Comparison of ENCODE assay signal across 7 mouse cellular contexts in the genomic region with DNA sequence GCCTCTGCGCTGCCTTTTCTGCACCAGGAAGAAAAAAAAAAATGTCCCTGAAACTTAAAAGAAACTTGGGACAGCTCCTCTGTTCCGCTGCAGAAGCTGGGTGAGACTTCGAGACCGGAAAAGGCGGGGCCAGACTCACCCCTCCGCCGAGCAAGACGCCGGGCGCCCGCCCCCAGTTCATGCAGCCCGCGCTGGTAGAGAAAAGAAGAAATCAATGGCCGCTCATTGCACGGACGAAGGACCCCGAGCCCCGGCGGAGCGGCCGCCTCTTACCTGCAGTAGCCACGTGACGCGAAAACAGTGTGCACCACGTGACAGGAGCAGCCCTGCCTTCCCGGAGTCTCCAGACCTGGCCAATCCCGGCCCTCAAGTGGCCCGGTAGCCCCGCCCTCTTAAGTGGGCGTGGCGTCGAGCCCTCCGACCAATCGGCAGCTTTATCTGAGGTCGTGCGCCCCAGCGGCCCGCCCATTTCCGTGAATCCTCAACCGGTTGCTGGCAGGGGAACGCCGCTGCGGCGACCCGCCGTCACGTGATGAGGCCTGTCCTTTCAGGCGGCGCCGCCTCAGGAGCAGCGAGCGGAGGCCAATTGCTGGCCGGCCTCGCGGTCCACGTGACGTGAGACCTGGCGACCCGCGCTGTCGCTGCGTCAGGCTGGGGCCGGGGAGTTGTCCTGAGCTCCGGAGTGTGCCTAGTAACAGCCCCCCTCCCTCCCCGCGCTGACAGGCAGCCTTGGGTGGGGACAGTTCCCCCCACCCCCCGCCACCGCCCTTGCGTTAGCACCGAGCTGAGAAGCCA. TPM values are rescaled to one million over a fixed set of nuclear protein-coding genes. Genes with fewer than 3 reads are reported as not detected.
DNase-seq lines count a peak whose midpoint lies in the region; ATAC-seq lines count a peak whose summit lies in the region.

Gene Cuta, minus strand, starts transcription at position 392 of the 795 bp plus-strand sequence.

- H3K9me3 ChIP-seq in embryonic facial prominence, embryonic 11.5 days (replicated peaks; ENCODE audit: control insufficient read depth, low read length), result no peaks in the 10 kb centered on the region
- H3K9me3 ChIP-seq in limb, embryonic 10.5 days (replicated peaks), result no peaks in the 10 kb centered on the region
- no peaks in the 10 kb centered on the region for H3K9me3 ChIP-seq in midbrain, embryonic 13.5 days

- H3K9ac ChIP-seq in embryonic facial prominence, embryonic 11.5 days (replicated peaks; ENCODE audit: low read length), result peak within 1 kb of the TSS; percentile 75
- peak within 1 kb of the TSS; percentile 79 for H3K9ac ChIP-seq in midbrain, embryonic 13.5 days (replicated peaks)

- H3K4me1 ChIP-seq in embryonic facial prominence, embryonic 11.5 days (ENCODE audit: control insufficient read depth, insufficient read depth, low read length), result peaks cover 9% of the 10 kb centered on the region
- peaks cover 61% of the 10 kb centered on the region for H3K4me1 ChIP-seq in limb, embryonic 10.5 days
- peaks cover 61% of the 10 kb centered on the region for H3K4me1 ChIP-seq in midbrain, embryonic 13.5 days (replicated peaks)

- no peaks in the 10 kb centered on the region for H3K27me3 ChIP-seq in embryonic facial prominence, embryonic 11.5 days (ENCODE audit: control insufficient read depth, insufficient read depth, low read length)
- no peaks in the 10 kb centered on the region for H3K27me3 ChIP-seq in limb, embryonic 10.5 days (ENCODE audit: low read depth, poor library complexity, severe bottlenecking)
- H3K27me3 ChIP-seq in midbrain, embryonic 13.5 days, result no peaks in the 10 kb centered on the region

- H3K4me3 ChIP-seq in embryonic facial prominence, embryonic 11.5 days (ENCODE audit: low read depth, low read length), result peak within 1 kb of the TSS; percentile 60
- H3K4me3 ChIP-seq in limb, embryonic 10.5 days, result peak within 1 kb of the TSS; percentile 75
- peak within 1 kb of the TSS; percentile 56 for H3K4me3 ChIP-seq in midbrain, embryonic 13.5 days (replicated peaks)

- no peaks in the 10 kb centered on the region for H3K36me3 ChIP-seq in embryonic facial prominence, embryonic 11.5 days (replicated peaks; ENCODE audit: control insufficient read depth, insufficient read depth, low read depth, low read length)
- H3K36me3 ChIP-seq in limb, embryonic 10.5 days, result peaks cover 34% of the 10 kb centered on the region
- H3K36me3 ChIP-seq in midbrain, embryonic 13.5 days, result peaks cover 31% of the 10 kb centered on the region

- DNase-seq in adrenal gland, postnatal 14 days, result peak; percentile 99
- peak; percentile 100 for DNase-seq in embryonic facial prominence, embryonic 11.5 days (ENCODE audit: low spot score)
- DNase-seq in kidney, adult 11 months, result peak; percentile 100
- DNase-seq in limb, embryonic 10.5 days (ENCODE audit: low spot score), result peak; percentile 99
- peak; percentile 100 for DNase-seq in spleen, adult 12 weeks (ENCODE audit: low spot score)

- peak within 1 kb of the TSS; percentile 96 for H3K4me2 ChIP-seq in embryonic facial prominence, embryonic 11.5 days (ENCODE audit: low read depth, low read length)
- peak within 1 kb of the TSS; percentile 95 for H3K4me2 ChIP-seq in midbrain, embryonic 13.5 days (replicated peaks)

- peak; percentile 86 for ATAC-seq in embryonic facial prominence, embryonic 11.5 days (replicated peaks; ENCODE audit: insufficient number of reproducible peaks, low FRiP score, low TSS enrichment, low read depth)
- ATAC-seq in granulocyte monocyte progenitor cell, adult 5-6 weeks (replicated peaks; ENCODE audit: poor library complexity, severe bottlenecking), result peak; percentile 90
- ATAC-seq in midbrain, embryonic 13.5 days, result peak; percentile 90

- peak within 1 kb of the TSS; percentile 77 for H3K27ac ChIP-seq in embryonic facial prominence, embryonic 11.5 days (replicated peaks; ENCODE audit: low read depth, low read length)
- H3K27ac ChIP-seq in limb, embryonic 10.5 days, result peak within 1 kb of the TSS; percentile 88
- H3K27ac ChIP-seq in midbrain, embryonic 13.5 days, result peak within 1 kb of the TSS; percentile 94

- WGBS in embryonic facial prominence, embryonic 11.5 days, result under 1% methylated on average over 69 of the region's 70 CpGs
- under 1% methylated on average over 70 of the region's 70 CpGs for WGBS in limb, embryonic 10.5 days
- under 1% methylated on average over 67 of the region's 70 CpGs for WGBS in midbrain, embryonic 13.5 days

RNA-seq across cellular contexts. Expression of gene Cuta, which starts in this region (rescaled TPM):
- 118 and 132 TPM in 2 replicates for total RNA-seq in adrenal gland, postnatal 14 days (2021)
- 153 and 163 TPM in 2 replicates for polyA plus RNA-seq in embryonic facial prominence, embryonic 11.5 days (2014; fragmentation: Nextera tagmentation; extraction: Ambion mirVana)
- 226 and 256 TPM in 2 replicates for total RNA-seq in granulocyte monocyte progenitor cell, adult 5-6 weeks (2014; fragmentation: Nextera tagmentation)
- 47.5 and 60.5 TPM in 2 replicates for total RNA-seq in granulocyte monocyte progenitor cell, adult 5-6 weeks (2017)
- polyA plus RNA-seq in limb, embryonic 10.5 days (2016; fragmentation: Nextera tagmentation; extraction: Ambion mirVana), result 184 and 188 TPM in 2 replicates
- 145 and 148 TPM in 2 replicates for polyA plus RNA-seq in midbrain, embryonic 13.5 days (2015; fragmentation: Nextera tagmentation; extraction: Ambion mirVana)

Comparison
In these comparisons a context has a peak if more than half of its experiments do, and no peak if none do; other contexts are left out.
1. Peak in every context shown above with its lines: DNase-seq, ATAC-seq, H3K4me3 ChIP-seq and H3K27ac ChIP-seq.